Mouse (Mus musculus) kidney, adult 2 months (tissue): ENCODE data around the gene Itgb5.

Experiments used
- CTCF ChIP-seq: fragments of 200-500 bp; conservative IDR thresholded peaks from 2 replicates; pipeline ENCODE4 v1.5.1; 2011; ENCODE audit warnings: low read depth, mild to moderate bottlenecking, control low read depth, low read length, moderate library complexity, mixed read lengths; ENCODE audit not compliant: insufficient read depth, insufficient read length
- POLR2A ChIP-seq: fragments of 200-500 bp; IDR thresholded peaks from one replicate; pipeline ENCODE4 v1.6.1; 2011; ENCODE audit warnings: low read depth, low read length, control low read depth

DNA sequence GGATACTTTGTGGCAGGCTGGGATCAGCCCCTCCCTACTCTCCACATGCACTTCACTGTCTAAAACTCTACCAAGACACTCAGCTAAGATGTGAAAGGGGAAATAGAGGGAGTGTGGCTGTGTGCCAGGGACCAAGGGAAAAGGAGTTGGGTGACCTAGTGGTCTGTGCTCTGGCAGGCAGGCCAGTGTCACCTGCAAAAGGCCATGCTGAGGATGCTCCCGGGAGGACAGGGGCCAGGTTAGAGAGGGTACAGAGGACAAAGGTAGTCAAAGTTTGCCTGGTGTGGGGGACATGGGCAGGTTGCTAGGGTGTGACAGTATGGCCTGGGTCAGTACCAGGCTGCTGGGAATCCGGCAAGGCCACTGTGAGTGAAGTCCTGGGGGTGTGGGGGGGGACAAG is 29.3 kb downstream of the Itgb5 start:
- TF ChIP-seq CTCF (no peak), POLR2A (no peak)
